Mouse (Mus musculus) embryonic facial prominence, embryonic 12.5 days (tissue): Measurements from ENCODE around the gene Rims4. TPM values are rescaled to one million over a fixed set of nuclear protein-coding genes. Genes with fewer than 3 reads are reported as not detected.

Experiments used
- ATAC-seq: fragments of 200-750 bp; cut with Nextera tagmentation; 2 replicates; pipeline ENCODE4 v1.8.0; 2017; ENCODE audit not compliant: insufficient number of reproducible peaks, insufficient read depth, low FRiP score, low TSS enrichment
- H3K27ac ChIP-seq: fragments of 300-500 bp; sonication (generic); 2 replicates; pipeline ENCODE4 v1.5.1; 2016; ENCODE audit warnings: mild to moderate bottlenecking
- H3K27me3 ChIP-seq: fragments of 300-500 bp; sonication (generic); 2 replicates; pipeline ENCODE4 v1.6.1; 2016; ENCODE audit warnings: mild to moderate bottlenecking, moderate library complexity
- H3K36me3 ChIP-seq: fragments of 300-500 bp; sonication (generic); 2 replicates; pipeline ENCODE4 v1.6.1; 2016; ENCODE audit warnings: mild to moderate bottlenecking
- H3K4me1 ChIP-seq: fragments of 300-500 bp; sonication (generic); 2 replicates; pipeline ENCODE4 v1.6.1; 2016
- H3K4me2 ChIP-seq: fragments of 300-500 bp; sonication (generic); replicated peaks from 2 replicates; pipeline ENCODE4 v1.6.1; 2016; ENCODE audit warnings: mild to moderate bottlenecking, moderate library complexity
- H3K4me3 ChIP-seq: fragments of 300-500 bp; sonication (generic); 2 replicates; pipeline ENCODE4 v1.5.1; 2016; ENCODE audit warnings: mild to moderate bottlenecking
- H3K9ac ChIP-seq: fragments of 300-500 bp; sonication (generic); 2 replicates; pipeline ENCODE4 v1.6.1; 2016; ENCODE audit warnings: mild to moderate bottlenecking, moderate library complexity
- H3K9me3 ChIP-seq: fragments of 300-500 bp; sonication (generic); 2 replicates; pipeline ENCODE4 v1.6.1; 2016; ENCODE audit warnings: mild to moderate bottlenecking, moderate library complexity
- WGBS: fragments of 180-500 bp; shearing (Covaris S2); methylation state at CpG from one replicate; pipeline ENCODE4 v1.1.7; 2016; 5-methylcytosine and 5-hydroxymethylcytosine counted together
- polyA plus RNA-seq: library from polyadenylated mRNA; unstranded; fragments of >200 nt; fragmentation: Nextera tagmentation; extraction: Ambion mirVana; gene quantifications from 2 replicates; pipeline ENCODE4 v1.2.1, GENCODE M21; 2016

The Rims4 gene
- 0.73 and 0.87 TPM in 2 replicates for polyA plus RNA-seq

GRCm38 (mm10) chr2:163918317-163919258, at the start of gene Rims4:
Gene Rims4 (minus strand): TSS chr2:163918683.
- H3K27ac ChIP-seq: no peak within 1 kb of the TSS
- H3K9ac ChIP-seq: peak within 1 kb of the TSS; percentile 65
- no peaks in the 10 kb centered on the region; the same call in 1 of the 2 replicates for H3K9me3 ChIP-seq
- peak; percentile 74 for ATAC-seq
- H3K4me1 ChIP-seq: peaks cover 11% of the 10 kb centered on the region
- H3K27me3 ChIP-seq: peaks cover 80% of the 10 kb centered on the region
- no peaks in the 10 kb centered on the region for H3K36me3 ChIP-seq
- H3K4me3 ChIP-seq: peak within 1 kb of the TSS; percentile 56
- peak within 1 kb of the TSS; percentile 93 for H3K4me2 ChIP-seq
- WGBS: 1% methylated on average over 67 of the region's 115 CpGs

GRCm38 (mm10) chr2:163965706-163966105, 47.2 kb upstream of the Rims4 start:
- H3K27me3 ChIP-seq: no peaks in the 10 kb centered on the region; the same call in 1 of the 2 replicates
- no peaks in the 10 kb centered on the region for H3K4me1 ChIP-seq
- no peaks in the 10 kb centered on the region for H3K36me3 ChIP-seq
- WGBS: 72% methylated on average over 7 of the region's 7 CpGs
- ATAC-seq: no peak
- H3K4me3 ChIP-seq: no peak overlapping the region
- H3K4me2 ChIP-seq: no peak overlapping the region
- no peak overlapping the region for H3K9ac ChIP-seq
- H3K9me3 ChIP-seq: no peaks in the 10 kb centered on the region
- no peak overlapping the region for H3K27ac ChIP-seq

- peak; percentile 41; the same call in 1 of the 2 replicates for ATAC-seq
- Histone ChIP-seq H3K4me3 (no peak overlapping the region), H3K27me3 (no peaks in the 10 kb centered on the region; the same call in 1 of the 2 replicates), H3K9ac (no peak overlapping the region), H3K27ac (no peak overlapping the region), H3K4me1 (no peaks in the 10 kb centered on the region), H3K36me3 (no peaks in the 10 kb centered on the region), H3K9me3 (no peaks in the 10 kb centered on the region), H3K4me2 (no peak overlapping the region)
- 68% methylated on average over 17 of the region's 19 CpGs for WGBS
Measured at GRCm38 (mm10) chr2:163964606-163965560, 46.4 kb upstream of the Rims4 start.

- H3K9me3 ChIP-seq: no peaks in the 10 kb centered on the region
- no peak overlapping the region for H3K4me2 ChIP-seq
- no peaks in the 10 kb centered on the region for H3K4me1 ChIP-seq
- H3K9ac ChIP-seq: no peak overlapping the region
- H3K27me3 ChIP-seq: no peaks in the 10 kb centered on the region
- 72% methylated on average over 7 of the region's 7 CpGs for WGBS
- H3K36me3 ChIP-seq: no peaks in the 10 kb centered on the region
- H3K4me3 ChIP-seq: no peak overlapping the region
- no peak overlapping the region for H3K27ac ChIP-seq
- ATAC-seq: no peak
Measured at GRCm38 (mm10) chr2:163953622-163954310, 35.3 kb upstream of the Rims4 start.

GRCm38 (mm10) chr2:163951770-163952169, 33.3 kb upstream of the Rims4 start:
- Histone ChIP-seq H3K4me3 (no peak overlapping the region), H3K4me1 (no peaks in the 10 kb centered on the region), H3K36me3 (no peaks in the 10 kb centered on the region), H3K9me3 (no peaks in the 10 kb centered on the region), H3K9ac (no peak overlapping the region), H3K27me3 (0 out of 2 replicates have a peak, but pooled peaks cover 4% of the 10 kb centered on the region), H3K27ac (no peak overlapping the region), H3K4me2 (no peak overlapping the region)
- 26% methylated on average over 4 of the region's 4 CpGs for WGBS
- ATAC-seq: no peak

GRCm38 (mm10) chr2:163947976-163948375, 29.5 kb upstream of the Rims4 start:
- Histone ChIP-seq H3K4me2 (no peak overlapping the region), H3K9ac (no peak overlapping the region), H3K36me3 (no peaks in the 10 kb centered on the region), H3K9me3 (no peaks in the 10 kb centered on the region), H3K4me1 (no peaks in the 10 kb centered on the region), H3K27ac (no peak overlapping the region), H3K4me3 (no peak overlapping the region), H3K27me3 (0 out of 2 replicates have a peak, but pooled peaks cover 4% of the 10 kb centered on the region)
- 57% methylated on average over 7 of the region's 7 CpGs for WGBS
- no peak for ATAC-seq

- no peaks in the 10 kb centered on the region for H3K4me1 ChIP-seq
- WGBS: 78% methylated on average over 15 of the region's 15 CpGs
- no peak overlapping the region for H3K4me3 ChIP-seq
- no peak for ATAC-seq
- 0 out of 2 replicates have a peak, but pooled peaks cover 4% of the 10 kb centered on the region for H3K27me3 ChIP-seq
- H3K4me2 ChIP-seq: no peak overlapping the region
- no peak overlapping the region for H3K27ac ChIP-seq
- H3K36me3 ChIP-seq: no peaks in the 10 kb centered on the region
- H3K9me3 ChIP-seq: no peaks in the 10 kb centered on the region
- no peak overlapping the region for H3K9ac ChIP-seq
Measured at GRCm38 (mm10) chr2:163946221-163946620, 27.7 kb upstream of the Rims4 start.

- Histone ChIP-seq H3K9me3 (no peaks in the 10 kb centered on the region), H3K27me3 (0 out of 2 replicates have a peak, but pooled peaks cover 4% of the 10 kb centered on the region), H3K4me1 (no peaks in the 10 kb centered on the region), H3K4me3 (no peak overlapping the region), H3K9ac (no peak overlapping the region), H3K4me2 (no peak overlapping the region), H3K36me3 (no peaks in the 10 kb centered on the region), H3K27ac (no peak overlapping the region)
- 87% methylated on average over 8 of the region's 8 CpGs for WGBS
- ATAC-seq: no peak
Measured at GRCm38 (mm10) chr2:163944511-163944910, 26.0 kb upstream of the Rims4 start.

GRCm38 (mm10) chr2:163943056-163943455, 24.6 kb upstream of the Rims4 start:
- no peak overlapping the region for H3K4me2 ChIP-seq
- no peak overlapping the region for H3K9ac ChIP-seq
- no peak overlapping the region for H3K27ac ChIP-seq
- no peaks in the 10 kb centered on the region for H3K27me3 ChIP-seq
- no peak for ATAC-seq
- no peaks in the 10 kb centered on the region for H3K4me1 ChIP-seq
- H3K36me3 ChIP-seq: no peaks in the 10 kb centered on the region
- H3K9me3 ChIP-seq: no peaks in the 10 kb centered on the region
- H3K4me3 ChIP-seq: no peak overlapping the region
- WGBS: 74% methylated on average over 6 of the region's 6 CpGs

- WGBS: 37% methylated on average over 8 of the region's 8 CpGs
Measured at GRCm38 (mm10) chr2:163939522-163939921, 21.0 kb upstream of the Rims4 start.

GRCm38 (mm10) chr2:163932151-163932550, 13.7 kb upstream of the Rims4 start:
- Histone ChIP-seq H3K27me3 (peaks cover 7% of the 10 kb centered on the region; the same call in 1 of the 2 replicates), H3K27ac (no peak overlapping the region), H3K9me3 (no peaks in the 10 kb centered on the region), H3K4me1 (no peaks in the 10 kb centered on the region), H3K4me2 (no peak overlapping the region), H3K4me3 (no peak overlapping the region), H3K9ac (no peak overlapping the region), H3K36me3 (no peaks in the 10 kb centered on the region)
- WGBS: 45% methylated on average over 7 of the region's 7 CpGs
- ATAC-seq: no peak

More at GRCm38 (mm10) chr2:163939522-163939921, 21.0 kb upstream of the Rims4 start:
- Histone ChIP-seq H3K36me3 (no peaks in the 10 kb centered on the region), H3K4me1 (no peaks in the 10 kb centered on the region), H3K4me3 (no peak overlapping the region), H3K4me2 (no peak overlapping the region), H3K27me3 (peaks cover 4% of the 10 kb centered on the region; the same call in 1 of the 2 replicates), H3K27ac (no peak overlapping the region), H3K9me3 (no peaks in the 10 kb centered on the region), H3K9ac (no peak overlapping the region)
- no peak for ATAC-seq
